Mouse (Mus musculus): ENCODE measurements around the gene Rprd2. TPM values are rescaled to one million over a fixed set of nuclear protein-coding genes. Genes with fewer than 3 reads are reported as not detected.

The Rprd2 gene
- polyA plus RNA-seq, 1 experiment from 2014 or later = 22.1 TPM

DNA sequence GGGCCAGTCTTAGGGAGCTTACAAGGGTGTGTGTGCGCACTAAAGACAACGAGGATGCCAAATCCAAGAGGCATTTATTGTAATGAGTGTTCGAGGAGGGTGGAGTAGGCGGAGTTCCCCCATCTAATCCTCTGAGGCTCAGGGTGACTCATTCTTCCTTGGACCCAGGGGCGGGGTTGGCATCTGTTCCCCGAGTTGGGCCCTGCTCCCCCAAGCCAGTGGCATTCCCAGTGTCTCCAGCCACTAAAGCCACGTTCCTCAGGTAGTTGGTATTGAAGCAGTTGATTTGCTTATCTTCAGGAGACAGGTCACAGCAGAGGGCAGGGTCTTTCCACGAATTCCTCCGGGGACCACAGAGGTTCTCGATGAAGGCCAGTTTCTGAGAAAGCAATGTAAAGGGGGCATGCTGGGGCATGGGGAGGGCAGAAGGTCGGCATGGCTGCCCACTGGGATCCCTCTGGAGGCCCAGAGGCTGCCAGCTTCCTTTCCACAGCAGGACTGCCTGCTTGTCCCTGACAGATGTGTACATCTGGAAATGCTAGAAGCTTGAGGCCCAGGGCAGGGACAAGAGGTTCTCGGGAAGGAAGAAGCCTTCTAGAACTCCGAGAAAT is 84.5 kb downstream of the Rprd2 start:
- no peak overlapping the region for H3K4me3 ChIP-seq (ENCODE audit: low read length)
- WGBS = 75% methylated on average over 13 of the region's 13 CpGs
- H3K4me2 ChIP-seq (ENCODE audit: low read depth, low read length) = no peak overlapping the region
- H3K9ac ChIP-seq (ENCODE audit: low read length) = no peak overlapping the region
- no peaks in the 10 kb centered on the region for H3K9me3 ChIP-seq (ENCODE audit: control insufficient read depth, low read length)
- H3K27me3 ChIP-seq (ENCODE audit: control insufficient read depth, insufficient read depth, low read depth, low read length) = no peaks in the 10 kb centered on the region
- H3K27ac ChIP-seq (ENCODE audit: low read length) = no peak overlapping the region
- H3K4me1 ChIP-seq (replicated peaks; ENCODE audit: control insufficient read depth, insufficient read depth, low read length) = peaks cover 11% of the 10 kb centered on the region
- ATAC-seq (ENCODE audit: low read depth) = no peak
- no peaks in the 10 kb centered on the region for H3K36me3 ChIP-seq (ENCODE audit: control insufficient read depth, insufficient read depth, low read length)

DNA sequence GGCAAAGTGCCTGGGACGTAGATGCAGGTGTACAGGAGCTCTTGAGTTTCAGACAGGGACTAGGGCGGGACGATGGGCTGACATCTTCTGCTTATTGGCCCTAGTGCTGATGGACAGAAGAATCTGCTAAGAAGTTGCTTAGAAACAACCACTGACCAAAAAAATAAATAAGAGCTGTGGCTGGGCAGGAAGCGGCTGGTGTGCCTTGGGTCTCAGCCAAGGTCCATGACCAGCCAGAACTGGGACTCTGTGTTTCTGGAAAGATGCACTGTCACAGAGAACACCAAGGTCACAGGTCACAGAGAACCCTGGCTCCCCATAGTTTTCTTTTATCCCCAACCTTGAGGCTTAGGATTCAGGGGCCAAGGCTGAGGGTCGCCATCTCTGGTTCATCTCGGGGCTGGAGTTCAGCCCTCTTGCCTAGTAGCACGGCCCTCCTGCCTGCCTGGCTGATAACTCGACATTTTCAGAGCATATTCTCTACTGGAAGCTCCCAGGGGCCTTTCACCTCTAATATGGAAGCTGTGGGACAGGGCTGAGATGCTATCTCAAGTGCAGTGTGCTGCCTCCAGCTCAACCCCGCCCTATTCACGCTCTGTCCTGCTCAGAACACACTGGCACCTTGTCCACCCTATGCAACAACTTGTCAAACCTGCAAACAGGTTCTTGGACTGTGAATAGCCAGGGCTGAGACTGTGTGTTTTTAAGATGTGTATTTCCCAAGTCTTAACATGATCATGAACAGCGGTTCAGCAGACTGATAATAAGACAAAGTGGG is 85.7 kb downstream of the Rprd2 start:
- peak; percentile 63; the same call in 1 of the 2 replicates for ATAC-seq (ENCODE audit: low read depth)
- no peak overlapping the region for H3K9ac ChIP-seq (ENCODE audit: low read length)
- peaks cover 8% of the 10 kb centered on the region; the same call in 1 of the 2 replicates for H3K4me1 ChIP-seq (replicated peaks; ENCODE audit: control insufficient read depth, insufficient read depth, low read length)
- WGBS = 66% methylated on average over 11 of the region's 11 CpGs
- no peaks in the 10 kb centered on the region for H3K27me3 ChIP-seq (ENCODE audit: control insufficient read depth, insufficient read depth, low read depth, low read length)
- H3K9me3 ChIP-seq (ENCODE audit: control insufficient read depth, low read length) = no peaks in the 10 kb centered on the region
- no peak overlapping the region for H3K4me3 ChIP-seq (ENCODE audit: low read length)
- no peak overlapping the region for H3K4me2 ChIP-seq (ENCODE audit: low read depth, low read length)
- no peaks in the 10 kb centered on the region for H3K36me3 ChIP-seq (ENCODE audit: control insufficient read depth, insufficient read depth, low read length)
- H3K27ac ChIP-seq (ENCODE audit: low read length) = peak overlapping the region; percentile 16; the same call in 1 of the 2 replicates

DNA sequence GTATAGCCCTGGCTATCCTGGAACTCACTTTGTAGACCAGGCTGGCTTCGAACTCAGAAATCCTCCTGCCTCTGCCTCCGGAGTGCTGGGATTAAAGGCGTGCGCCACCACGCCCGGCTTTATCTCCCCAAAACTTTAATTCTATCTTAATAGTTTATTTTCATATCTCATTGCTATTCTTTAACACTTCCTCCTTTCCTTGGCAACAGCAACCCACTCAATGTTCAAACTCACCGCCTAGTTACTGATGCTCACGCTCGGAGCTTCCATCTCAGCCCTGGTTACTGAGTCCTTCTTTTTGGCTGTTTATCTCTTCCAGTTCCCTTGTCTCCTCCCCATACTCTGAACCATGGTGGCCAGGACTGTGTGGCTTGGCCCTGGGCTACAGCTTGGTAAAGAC is 86.4 kb downstream of the Rprd2 start:
- Histone ChIP-seq H3K27ac (ENCODE audit: low read length) (peak overlapping the region; percentile 16; the same call in 1 of the 2 replicates), H3K27me3 (ENCODE audit: control insufficient read depth, insufficient read depth, low read depth, low read length) (no peaks in the 10 kb centered on the region), H3K36me3 (ENCODE audit: control insufficient read depth, insufficient read depth, low read length) (no peaks in the 10 kb centered on the region), H3K4me2 (ENCODE audit: low read depth, low read length) (no peak overlapping the region), H3K4me1 (replicated peaks; ENCODE audit: control insufficient read depth, insufficient read depth, low read length) (peaks cover 8% of the 10 kb centered on the region; the same call in 1 of the 2 replicates), H3K4me3 (ENCODE audit: low read length) (no peak overlapping the region), H3K9me3 (ENCODE audit: control insufficient read depth, low read length) (no peaks in the 10 kb centered on the region), H3K9ac (ENCODE audit: low read length) (no peak overlapping the region)
- 86% methylated on average over 9 of the region's 9 CpGs for WGBS
- no peak for ATAC-seq (ENCODE audit: low read depth)

DNA sequence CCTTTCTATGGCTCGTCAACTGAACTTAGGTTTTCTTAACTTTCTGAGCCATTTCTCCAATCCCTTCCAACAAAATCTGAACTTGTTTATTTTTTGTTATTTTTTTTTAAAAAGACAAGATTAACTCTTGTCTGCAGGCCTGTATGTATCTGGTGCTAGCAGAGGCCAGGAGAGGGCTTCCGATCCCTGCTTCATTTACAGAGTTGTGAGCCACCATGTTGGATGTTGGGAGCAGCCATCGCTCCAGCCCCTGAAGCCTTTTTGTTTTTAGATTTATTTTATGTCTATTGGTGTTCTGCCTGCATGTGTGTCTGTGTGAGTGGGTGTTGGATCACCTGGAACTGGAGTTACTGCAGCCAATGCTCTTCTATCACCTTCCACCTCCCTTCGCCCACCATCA is 86.9 kb downstream of the Rprd2 start:
- no peaks in the 10 kb centered on the region for H3K27me3 ChIP-seq (ENCODE audit: control insufficient read depth, insufficient read depth, low read depth, low read length)
- 85% methylated on average over 4 of the region's 4 CpGs for WGBS
- no peak overlapping the region for H3K4me2 ChIP-seq (ENCODE audit: low read depth, low read length)
- no peak for ATAC-seq (ENCODE audit: low read depth)
- no peak overlapping the region for H3K4me3 ChIP-seq (ENCODE audit: low read length)
- H3K4me1 ChIP-seq (replicated peaks; ENCODE audit: control insufficient read depth, insufficient read depth, low read length) = peaks cover 8% of the 10 kb centered on the region; the same call in 1 of the 2 replicates
- no peak overlapping the region for H3K9ac ChIP-seq (ENCODE audit: low read length)
- H3K9me3 ChIP-seq (ENCODE audit: control insufficient read depth, low read length) = no peaks in the 10 kb centered on the region
- no peaks in the 10 kb centered on the region for H3K36me3 ChIP-seq (ENCODE audit: control insufficient read depth, insufficient read depth, low read length)
- no peak overlapping the region for H3K27ac ChIP-seq (ENCODE audit: low read length)

DNA sequence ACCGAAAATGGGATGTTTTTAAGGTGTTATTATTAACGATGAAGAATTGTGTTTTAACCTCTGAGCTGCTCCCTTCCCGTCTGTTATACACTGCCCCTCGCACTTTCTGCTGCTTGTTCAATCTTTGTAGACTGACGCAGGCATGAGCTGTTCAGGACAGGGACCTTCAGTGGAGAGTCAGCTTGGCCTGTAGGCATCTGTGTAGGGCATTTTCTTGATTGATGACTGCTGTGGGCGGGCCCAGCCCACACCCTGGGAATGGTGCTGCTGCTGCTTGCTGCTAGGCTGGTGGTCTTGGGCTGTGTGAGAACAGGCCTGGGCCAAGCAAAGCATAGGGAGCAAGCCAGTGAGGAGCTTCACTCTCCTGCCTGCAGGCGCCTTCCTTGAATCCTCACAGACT is 88.2 kb downstream of the Rprd2 start:
- no peaks in the 10 kb centered on the region for H3K27me3 ChIP-seq (ENCODE audit: control insufficient read depth, insufficient read depth, low read depth, low read length)
- H3K9me3 ChIP-seq (ENCODE audit: control insufficient read depth, low read length) = no peaks in the 10 kb centered on the region
- no peak overlapping the region for H3K4me2 ChIP-seq (ENCODE audit: low read depth, low read length)
- no peak overlapping the region for H3K4me3 ChIP-seq (ENCODE audit: low read length)
- H3K4me1 ChIP-seq (replicated peaks; ENCODE audit: control insufficient read depth, insufficient read depth, low read length) = peaks cover 8% of the 10 kb centered on the region; the same call in 1 of the 2 replicates
- no peak for ATAC-seq (ENCODE audit: low read depth)
- H3K36me3 ChIP-seq (ENCODE audit: control insufficient read depth, insufficient read depth, low read length) = no peaks in the 10 kb centered on the region
- 66% methylated on average over 7 of the region's 7 CpGs for WGBS
- no peak overlapping the region for H3K9ac ChIP-seq (ENCODE audit: low read length)
- H3K27ac ChIP-seq (ENCODE audit: low read length) = no peak overlapping the region

DNA sequence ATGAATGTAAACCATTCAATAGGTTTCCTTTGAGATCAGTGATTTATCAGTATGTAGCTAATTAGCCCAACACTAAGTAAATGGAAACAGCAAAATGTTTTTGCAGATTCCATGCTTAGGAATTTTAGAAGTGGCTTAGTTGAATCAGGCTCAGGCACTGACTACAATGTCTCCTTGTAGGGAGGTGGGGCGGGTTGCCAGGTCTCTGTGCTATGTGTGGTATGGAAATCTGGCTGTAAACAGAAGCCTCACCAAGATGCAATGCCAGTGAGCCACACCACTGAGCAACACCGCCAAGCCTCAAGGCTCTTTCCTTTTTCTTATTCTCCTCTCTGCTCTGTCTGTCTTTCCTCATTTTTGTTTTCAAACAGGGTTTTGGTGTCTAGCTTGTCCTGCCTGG is 89.8 kb downstream of the Rprd2 start:
- WGBS = 79% methylated on average over 2 of the region's 2 CpGs
- Histone ChIP-seq H3K9me3 (ENCODE audit: control insufficient read depth, low read length) (no peaks in the 10 kb centered on the region), H3K4me3 (ENCODE audit: low read length) (no peak overlapping the region), H3K36me3 (ENCODE audit: control insufficient read depth, insufficient read depth, low read length) (no peaks in the 10 kb centered on the region), H3K27ac (ENCODE audit: low read length) (no peak overlapping the region), H3K4me2 (ENCODE audit: low read depth, low read length) (no peak overlapping the region), H3K4me1 (replicated peaks; ENCODE audit: control insufficient read depth, insufficient read depth, low read length) (peaks cover 8% of the 10 kb centered on the region; the same call in 1 of the 2 replicates), H3K27me3 (ENCODE audit: control insufficient read depth, insufficient read depth, low read depth, low read length) (no peaks in the 10 kb centered on the region), H3K9ac (ENCODE audit: low read length) (no peak overlapping the region)
- no peak for ATAC-seq (ENCODE audit: low read depth)

DNA sequence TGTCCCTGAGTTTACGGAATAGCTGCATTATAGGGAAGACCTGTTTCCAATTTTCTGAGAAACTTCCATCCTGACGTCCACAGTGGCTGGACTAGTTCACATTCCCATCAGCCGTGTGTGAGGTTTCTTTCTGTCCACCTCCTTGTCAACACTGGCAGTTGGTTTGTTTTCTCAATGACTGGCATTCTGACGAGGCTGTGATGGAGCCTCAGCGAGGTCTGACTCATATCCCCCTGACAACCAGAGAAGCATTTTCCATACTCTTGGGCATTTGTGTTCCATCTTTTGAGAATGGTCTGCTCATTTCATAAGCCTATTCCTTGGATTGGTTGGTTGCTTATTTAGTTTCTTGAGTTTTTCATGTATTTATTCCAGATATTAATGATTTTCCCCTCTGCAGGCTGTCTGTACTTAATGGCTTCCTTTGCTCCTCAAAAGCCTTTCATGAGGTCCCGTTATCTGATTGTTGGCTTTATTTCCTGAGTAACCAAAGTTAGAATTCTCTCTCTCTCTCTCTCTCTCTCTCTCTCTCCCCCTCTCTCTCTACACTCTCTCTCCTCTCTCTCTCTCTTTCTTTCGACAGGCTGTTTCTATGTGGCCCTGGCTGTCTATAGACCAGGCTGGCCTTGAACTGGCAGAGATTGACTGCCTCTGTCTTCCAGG is 91.8 kb downstream of the Rprd2 start:
- Histone ChIP-seq H3K27ac (ENCODE audit: low read length) (no peak overlapping the region), H3K27me3 (ENCODE audit: control insufficient read depth, insufficient read depth, low read depth, low read length) (no peaks in the 10 kb centered on the region), H3K9ac (ENCODE audit: low read length) (no peak overlapping the region), H3K4me2 (ENCODE audit: low read depth, low read length) (no peak overlapping the region), H3K4me3 (ENCODE audit: low read length) (no peak overlapping the region), H3K36me3 (ENCODE audit: control insufficient read depth, insufficient read depth, low read length) (no peaks in the 10 kb centered on the region), H3K4me1 (replicated peaks; ENCODE audit: control insufficient read depth, insufficient read depth, low read length) (no peaks in the 10 kb centered on the region), H3K9me3 (ENCODE audit: control insufficient read depth, low read length) (no peaks in the 10 kb centered on the region)
- 33% methylated on average over 7 of the region's 7 CpGs for WGBS
- no peak for ATAC-seq (ENCODE audit: low read depth)

DNA sequence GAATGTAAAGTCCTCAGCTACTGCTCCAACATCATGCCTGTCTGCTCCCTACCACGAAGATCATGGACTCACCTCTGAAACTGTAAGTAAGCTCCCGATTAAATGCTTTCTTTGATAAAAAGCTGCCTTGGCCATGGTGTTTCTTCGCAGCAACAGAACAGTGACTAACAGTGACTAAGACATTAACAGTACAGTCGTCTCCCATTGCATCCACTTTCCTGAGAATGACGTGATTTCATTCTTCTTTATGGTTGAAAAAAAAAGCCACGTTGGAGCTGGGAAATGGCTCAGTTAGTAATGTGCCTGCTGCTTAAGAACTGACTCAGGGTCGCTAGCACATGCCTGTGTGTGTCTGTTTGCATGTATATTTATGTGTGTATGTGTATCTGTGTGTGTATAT is 92.8 kb downstream of the Rprd2 start:
- no peak overlapping the region for H3K9ac ChIP-seq (ENCODE audit: low read length)
- WGBS = 75% methylated on average over 7 of the region's 7 CpGs
- H3K36me3 ChIP-seq (ENCODE audit: control insufficient read depth, insufficient read depth, low read length) = no peaks in the 10 kb centered on the region

DNA sequence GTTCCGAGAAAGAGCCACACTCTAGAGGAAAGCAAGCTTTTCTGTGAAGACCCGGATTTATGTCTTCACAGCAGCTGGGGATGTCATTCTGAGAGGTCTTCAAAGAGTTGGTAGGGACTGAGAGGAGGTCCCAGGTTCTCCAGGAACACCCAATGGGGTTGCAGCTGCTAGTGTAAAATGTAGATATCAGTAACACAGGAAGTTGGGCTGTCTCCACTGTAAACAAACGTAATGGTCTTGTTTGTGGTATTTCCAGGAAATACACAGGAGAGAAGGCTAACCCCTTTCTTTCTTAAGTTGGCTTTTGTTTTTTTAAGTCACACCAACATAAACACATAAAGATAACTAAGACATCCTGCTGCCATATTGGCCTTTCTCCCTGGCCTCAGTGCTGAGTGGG is 96.3 kb downstream of the Rprd2 start:
- no peaks in the 10 kb centered on the region for H3K4me1 ChIP-seq (replicated peaks; ENCODE audit: control insufficient read depth, insufficient read depth, low read length)
- H3K4me2 ChIP-seq (ENCODE audit: low read depth, low read length) = no peak overlapping the region
- H3K9ac ChIP-seq (ENCODE audit: low read length) = no peak overlapping the region
- no peak overlapping the region for H3K27ac ChIP-seq (ENCODE audit: low read length)
- no peak for ATAC-seq (ENCODE audit: low read depth)
- H3K9me3 ChIP-seq (ENCODE audit: control insufficient read depth, low read length) = no peaks in the 10 kb centered on the region
- no peak overlapping the region for H3K4me3 ChIP-seq (ENCODE audit: low read length)
- H3K27me3 ChIP-seq (ENCODE audit: control insufficient read depth, insufficient read depth, low read depth, low read length) = no peaks in the 10 kb centered on the region
- no peaks in the 10 kb centered on the region for H3K36me3 ChIP-seq (ENCODE audit: control insufficient read depth, insufficient read depth, low read length)
- WGBS = 49% methylated on average over 3 of the region's 3 CpGs

More for the DNA sequence above, 92.8 kb downstream of the Rprd2 start:
- H3K27ac ChIP-seq (ENCODE audit: low read length) = no peak overlapping the region
- H3K4me2 ChIP-seq (ENCODE audit: low read depth, low read length) = no peak overlapping the region
- no peaks in the 10 kb centered on the region for H3K4me1 ChIP-seq (replicated peaks; ENCODE audit: control insufficient read depth, insufficient read depth, low read length)
- no peaks in the 10 kb centered on the region for H3K9me3 ChIP-seq (ENCODE audit: control insufficient read depth, low read length)
- ATAC-seq (ENCODE audit: low read depth) = no peak
- H3K27me3 ChIP-seq (ENCODE audit: control insufficient read depth, insufficient read depth, low read depth, low read length) = no peaks in the 10 kb centered on the region
- H3K4me3 ChIP-seq (ENCODE audit: low read length) = no peak overlapping the region
